Mouse (Mus musculus) bone marrow, adult 2 months (tissue): ENCODE data around the gene Pde4d.

ENCODE experiments used
- CTCF ChIP-seq: fragments of 200-500 bp; IDR thresholded peaks from 2 replicates; pipeline ENCODE4 v1.5.1; 2011; ENCODE audit warnings: low read length, control low read depth; ENCODE audit not compliant: control insufficient read depth, insufficient read depth
- POLR2A ChIP-seq: fragments of 200-500 bp; IDR thresholded peaks from 2 replicates; pipeline ENCODE4 v1.6.1; 2011; ENCODE audit warnings: low read depth, mild to moderate bottlenecking, control low read depth, low read length, borderline replicate concordance; ENCODE audit not compliant: control insufficient read depth

- TF ChIP-seq POLR2A (no peak), CTCF (no peak)
Measured at GRCm38 (mm10) chr13:108683018-108683417, 233.3 kb downstream of the Pde4d start.
